Mouse (Mus musculus) G1E (cell line): ENCODE measurements around the gene Kidins220.

Experiments used
- CTCF ChIP-seq: IDR thresholded peaks from 2 replicates; pipeline ENCODE4 v1.5.1; 2012; ENCODE audit warnings: low read depth, low read length, inconsistent platforms, mixed read lengths
- POLR2AphosphoS5 ChIP-seq: IDR thresholded peaks from 2 replicates; pipeline ENCODE4 v1.6.1; 2012; ENCODE audit warnings: low read depth, low read length, inconsistent platforms; ENCODE audit not compliant: insufficient replicate concordance
- TAL1 ChIP-seq: conservative IDR thresholded peaks from 2 replicates; pipeline ENCODE4 v1.6.1; 2012; ENCODE audit warnings: low read depth, low read length, inconsistent platforms, mixed read lengths

- TF ChIP-seq CTCF: no peak
- TF ChIP-seq TAL1: no peak
- TF ChIP-seq POLR2AphosphoS5: no peak
Measured at GRCm38 (mm10) chr12:24932120-24932519, 42.6 kb upstream of the Kidins220 start.
